Mouse (Mus musculus) testis, adult 2 months (tissue): Measurements from ENCODE around the gene Mdga1.

Source experiments
- CTCF ChIP-seq: fragments of 200-500 bp; IDR thresholded peaks from 2 replicates; pipeline ENCODE4 v1.5.1; 2012; ENCODE audit warnings: low read depth, mild to moderate bottlenecking, inconsistent platforms, low read length, moderate library complexity; ENCODE audit not compliant: control insufficient read depth, insufficient read depth, insufficient replicate concordance
- POLR2A ChIP-seq: fragments of 200-500 bp; IDR thresholded peaks from 2 replicates; pipeline ENCODE4 v1.6.1; 2012; ENCODE audit warnings: low read depth, mild to moderate bottlenecking, inconsistent platforms, low read length, moderate library complexity; ENCODE audit not compliant: control insufficient read depth

GRCm38 (mm10) chr17:29918791-29919551 is 50.9 kb downstream of the Mdga1 start:
- TF ChIP-seq CTCF (no peak), POLR2A (no peak)
